ENCODE assay signal across 28 mouse cellular contexts in the genomic region with DNA sequence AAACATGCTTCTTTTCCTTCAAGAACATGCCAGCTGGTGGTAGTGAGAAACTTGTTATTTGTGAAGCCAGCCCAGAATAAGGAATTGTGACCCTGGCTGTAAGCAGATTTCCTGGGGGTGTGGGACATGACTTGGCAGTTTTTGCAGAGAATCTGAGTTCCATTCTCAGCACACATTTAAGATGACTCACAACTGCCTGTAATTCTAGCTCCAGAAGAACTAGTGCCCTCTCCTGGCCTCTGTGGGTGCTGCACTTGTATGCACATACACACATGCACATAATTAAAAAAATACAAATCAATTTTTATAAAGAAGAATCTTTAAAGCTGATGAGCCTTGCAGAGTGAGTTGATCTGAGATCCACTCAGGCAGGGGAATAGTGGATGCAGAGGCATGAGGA. TPM values are rescaled to one million over a fixed set of nuclear protein-coding genes. Genes with fewer than 3 reads are reported as not detected.
DNase-seq lines count a peak whose midpoint lies in the region; ATAC-seq and TF ChIP-seq lines count a peak whose summit lies in the region.
"Had no signal": no experiment of that assay in that cellular context is flagged by ENCODE, and none has a peak within 500 bp of the region (broad histone marks: within the 10 kb centered on the region; RNA-seq: fewer than 3 reads in every experiment).

No protein-coding gene starts in this region.

- H3K4me2 ChIP-seq in liver, embryonic 14.5 days (ENCODE audit: low read depth), result no peak overlapping the region
- H3K4me2 ChIP-seq in liver, embryonic 12.5 days, result no peak overlapping the region
- H3K4me2 ChIP-seq in forebrain, embryonic 12.5 days, result no peak overlapping the region
- H3K4me2 ChIP-seq: embryonic facial prominence, embryonic 13.5 days; hindbrain, embryonic 15.5 days; liver, embryonic 15.5 days; neural tube, embryonic 15.5 days had no signal

- peak; percentile 37 for TF ChIP-seq CTCF in heart, adult 2 months (IDR thresholded peaks at IDR 0.05)
- TF ChIP-seq CTCF in liver, embryonic 14.5 days (IDR thresholded peaks at IDR 0.05; ENCODE audit: low read depth), result peak; percentile 45; the same call in 1 of the 2 replicates

- no peak for TF ChIP-seq POLR2A in heart, adult 2 months (IDR thresholded peaks at IDR 0.05; ENCODE audit: insufficient read depth, low read depth, low read length)

- no peak overlapping the region for H3K9ac ChIP-seq in heart, adult 2 months (ENCODE audit: low read depth, low read length)
- no peak overlapping the region for H3K9ac ChIP-seq in liver, embryonic 14.5 days (replicated peaks)
- H3K9ac ChIP-seq in liver, embryonic 12.5 days, result no peak overlapping the region
- H3K9ac ChIP-seq in forebrain, embryonic 12.5 days, result no peak overlapping the region
- H3K9ac ChIP-seq: embryonic facial prominence, embryonic 13.5 days; hindbrain, embryonic 15.5 days; liver, embryonic 15.5 days; neural tube, embryonic 15.5 days had no signal

- peaks cover 5% of the 10 kb centered on the region; the same call in 1 of the 2 replicates for H3K9me3 ChIP-seq in liver, embryonic 14.5 days (ENCODE audit: control insufficient read depth, low read length)
- H3K9me3 ChIP-seq in liver, embryonic 12.5 days (replicated peaks), result peaks cover 5% of the 10 kb centered on the region
- H3K9me3 ChIP-seq in forebrain, embryonic 12.5 days, result peaks cover 3% of the 10 kb centered on the region
- H3K9me3 ChIP-seq: embryonic facial prominence, embryonic 13.5 days; hindbrain, embryonic 15.5 days; neural tube, embryonic 15.5 days had no signal

- no peaks in the 10 kb centered on the region for H3K4me1 ChIP-seq in heart, adult 2 months (ENCODE audit: control insufficient read depth, insufficient read depth, low read length)
- peaks cover 0 to 5% of the 10 kb centered on the region in 2 experiments; a peak in 1 of 4 replicates for H3K4me1 ChIP-seq in liver, embryonic 14.5 days (replicated peaks; ENCODE audit: control insufficient read depth in 2 of 2, insufficient read depth in 2 of 2, low read length in 1 of 2)
- peaks cover 19% of the 10 kb centered on the region for H3K4me1 ChIP-seq in liver, embryonic 12.5 days
- H3K4me1 ChIP-seq in forebrain, embryonic 12.5 days, result no peaks in the 10 kb centered on the region
- H3K4me1 ChIP-seq: embryonic facial prominence, embryonic 13.5 days; hindbrain, embryonic 15.5 days; neural tube, embryonic 15.5 days had no signal

- H3K27ac ChIP-seq in heart, adult 2 months, result no peak overlapping the region
- H3K27ac ChIP-seq in liver, embryonic 14.5 days, result no peak overlapping the region
- no peak overlapping the region for H3K27ac ChIP-seq in liver, embryonic 12.5 days
- no peak overlapping the region for H3K27ac ChIP-seq in forebrain, embryonic 12.5 days
- H3K27ac ChIP-seq: embryonic facial prominence, embryonic 13.5 days; hindbrain, embryonic 15.5 days; liver, embryonic 15.5 days; neural tube, embryonic 15.5 days had no signal

- intact Hi-C loops in heart, adult 2 months (cut with DNase I), result no loop called here

- no peak overlapping the region for H3K4me3 ChIP-seq in heart, adult 2 months
- no peak overlapping the region for H3K4me3 ChIP-seq in liver, embryonic 14.5 days (ENCODE audit: insufficient read depth in 1 of 2, low read depth in 2 of 2, low read length in 2 of 2)
- H3K4me3 ChIP-seq in liver, embryonic 12.5 days, result no peak overlapping the region
- no peak overlapping the region for H3K4me3 ChIP-seq in forebrain, embryonic 12.5 days (replicated peaks)
- H3K4me3 ChIP-seq: embryonic facial prominence, embryonic 13.5 days; hindbrain, embryonic 15.5 days; liver, embryonic 15.5 days; myocyte; neural tube, embryonic 15.5 days had no signal

- H3K79me2 ChIP-seq in heart, adult 2 months (replicated peaks; ENCODE audit: control insufficient read depth, insufficient read depth, low read length), result no peaks in the 10 kb centered on the region

- no peaks in the 10 kb centered on the region for H3K27me3 ChIP-seq in heart, adult 2 months (ENCODE audit: control insufficient read depth, insufficient read depth, low read length)
- no peaks in the 10 kb centered on the region for H3K27me3 ChIP-seq in liver, embryonic 14.5 days (ENCODE audit: control insufficient read depth, insufficient read depth, low read length)
- no peaks in the 10 kb centered on the region for H3K27me3 ChIP-seq in liver, embryonic 12.5 days (replicated peaks)
- no peaks in the 10 kb centered on the region for H3K27me3 ChIP-seq in forebrain, embryonic 12.5 days
- H3K27me3 ChIP-seq: embryonic facial prominence, embryonic 13.5 days; hindbrain, embryonic 15.5 days; liver, embryonic 15.5 days; neural tube, embryonic 15.5 days had no signal

- ATAC-seq in liver, embryonic 14.5 days (ENCODE audit: insufficient read depth), result no peak
- ATAC-seq in liver, embryonic 12.5 days, result no peak
- ATAC-seq in forebrain, embryonic 12.5 days (ENCODE audit: low FRiP score), result no peak
- ATAC-seq: forebrain, embryonic 16.5 days; lung, postnatal 0 days had no signal

- DNase-seq in heart, adult 2 months, result no peak
- DNase-seq in heart, adult 18-20 months, result no peak
- no peak for DNase-seq in liver, embryonic 14.5 days (ENCODE audit: low read depth in 3 of 3, low spot score in 3 of 3)
- DNase-seq in NIH3T3 (ENCODE audit: low read depth), result peak; percentile 25
- DNase-seq in naive thymus-derived CD4-positive, alpha-beta T cell, adult 2 months (ENCODE audit: low read depth), result peak; percentile 38
- DNase-seq in gastrocnemius, postnatal 4 days (ENCODE audit: low spot score in 2 of 2), result no peak
- DNase-seq: cerebellum, adult 9-10 months; heart, adult 11 months; heart, postnatal 36 days; kidney, adult 2 months; kidney, postnatal 14 days; midbrain, embryonic 14.5 days had no signal

- no peaks in the 10 kb centered on the region for H3K36me3 ChIP-seq in heart, adult 2 months (ENCODE audit: control insufficient read depth, insufficient read depth, low read length)
- peaks cover 4% of the 10 kb centered on the region; the same call in 1 of the 2 replicates for H3K36me3 ChIP-seq in liver, embryonic 14.5 days (replicated peaks; ENCODE audit: control insufficient read depth, insufficient read depth, low read depth)
- peaks cover 45% of the 10 kb centered on the region for H3K36me3 ChIP-seq in liver, embryonic 12.5 days
- peaks cover 48% of the 10 kb centered on the region for H3K36me3 ChIP-seq in forebrain, embryonic 12.5 days (replicated peaks)

- TF ChIP-seq EP300 in heart, adult 2 months (IDR thresholded peaks at IDR 0.05; ENCODE audit: insufficient read depth, low read depth, low read length), result no peak
- TF ChIP-seq EP300 in liver, embryonic 14.5 days (IDR thresholded peaks at IDR 0.05; ENCODE audit: low read depth), result no peak

RNA-seq across cellular contexts. Expression of a gene that starts 10.9 kb away (rescaled TPM):
- total RNA-seq in heart, adult 2 months (2021), result not detected
- 0.57 TPM in 1 of 2 replicates, not detected in the other for polyA plus RNA-seq in heart, adult 2 months (2012; rRNA removed)
- total RNA-seq in heart, adult 18-20 months (2021), result under 1 TPM in 1 of 2 experiments, not detected in 1; 0.60 TPM
- 0.35 TPM in 1 of 2 replicates, not detected in the other for polyA plus RNA-seq in liver, embryonic 14.5 days (2012; rRNA removed)
- polyA plus RNA-seq in liver, embryonic 14.5 days (2014; fragmentation: Nextera tagmentation; extraction: Ambion mirVana), result 0.32 TPM in 1 of 2 replicates, not detected in the other
- polyA plus RNA-seq in liver, embryonic 12.5 days (2016; fragmentation: Nextera tagmentation; extraction: Ambion mirVana), result 0.45 TPM in 1 of 2 replicates, not detected in the other
- not detected in 2 replicates for polyA plus RNA-seq in forebrain, embryonic 12.5 days (2016; fragmentation: Nextera tagmentation; extraction: Ambion mirVana)
- under 1 TPM; 0.60 to 0.83 TPM for total RNA-seq in gastrocnemius, postnatal 4 days (2021)
- total RNA-seq: adrenal gland, adult 18-20 months; G1E; gastrocnemius, adult 8-10 months; heart, postnatal 36 days; layer of hippocampus, adult 8-10 months; left cerebral cortex, adult 18-20 months; megakaryocyte, adult 5-6 weeks had no signal
- polyA plus RNA-seq: embryonic facial prominence, embryonic 13.5 days; forebrain, embryonic 16.5 days; heart, embryonic 14.5 days; liver, embryonic 15.5 days had no signal

RNA-seq across cellular contexts. Expression of a gene that starts 11.0 kb away (rescaled TPM):
- total RNA-seq in heart, adult 2 months (2021), result 1 to 10 TPM; 2.7 to 3.1 TPM
- polyA plus RNA-seq in heart, adult 2 months (2012; rRNA removed), result 4.0 and 4.9 TPM in 2 replicates
- 1 to 10 TPM; 2.6 to 2.8 TPM for total RNA-seq in heart, adult 18-20 months (2021)
- 3.6 and 3.9 TPM in 2 replicates for polyA plus RNA-seq in liver, embryonic 14.5 days (2012; rRNA removed)
- 1.1 and 2.2 TPM in 2 replicates for polyA plus RNA-seq in liver, embryonic 14.5 days (2014; fragmentation: Nextera tagmentation; extraction: Ambion mirVana)
- polyA plus RNA-seq in liver, embryonic 12.5 days (2016; fragmentation: Nextera tagmentation; extraction: Ambion mirVana), result 2.2 TPM in 2 replicates
- 1.2 and 1.4 TPM in 2 replicates for polyA plus RNA-seq in forebrain, embryonic 12.5 days (2016; fragmentation: Nextera tagmentation; extraction: Ambion mirVana)
- 1 to 10 TPM; 2.5 to 2.6 TPM for total RNA-seq in gastrocnemius, postnatal 4 days (2021)

RNA-seq across cellular contexts. Expression of a gene that starts 20.6 kb away (rescaled TPM):
- total RNA-seq in heart, adult 2 months (2021), result 10 to 100 TPM; 20.9 to 21.5 TPM
- 47.2 and 49.9 TPM in 2 replicates for polyA plus RNA-seq in heart, adult 2 months (2012; rRNA removed)
- 10 to 100 TPM; 22.6 to 25.6 TPM for total RNA-seq in heart, adult 18-20 months (2021)
- 18.7 and 27.6 TPM in 2 replicates for polyA plus RNA-seq in liver, embryonic 14.5 days (2012; rRNA removed)
- polyA plus RNA-seq in liver, embryonic 14.5 days (2014; fragmentation: Nextera tagmentation; extraction: Ambion mirVana), result 30.2 and 35.4 TPM in 2 replicates
- 24.5 and 26.1 TPM in 2 replicates for polyA plus RNA-seq in liver, embryonic 12.5 days (2016; fragmentation: Nextera tagmentation; extraction: Ambion mirVana)
- 10.4 and 11.2 TPM in 2 replicates for polyA plus RNA-seq in forebrain, embryonic 12.5 days (2016; fragmentation: Nextera tagmentation; extraction: Ambion mirVana)
- total RNA-seq in gastrocnemius, postnatal 4 days (2021), result 10 to 100 TPM; 15.7 to 20.9 TPM

RNA-seq across cellular contexts. Expression of a gene that starts 27.4 kb away (rescaled TPM):
- 100 to 1,000 TPM; 106 to 124 TPM for total RNA-seq in heart, adult 2 months (2021)
- polyA plus RNA-seq in heart, adult 2 months (2012; rRNA removed), result 64.4 and 89.4 TPM in 2 replicates
- total RNA-seq in heart, adult 18-20 months (2021), result 100 to 1,000 TPM; 114 to 121 TPM
- 48.0 and 84.2 TPM in 2 replicates for polyA plus RNA-seq in liver, embryonic 14.5 days (2012; rRNA removed)
- polyA plus RNA-seq in liver, embryonic 14.5 days (2014; fragmentation: Nextera tagmentation; extraction: Ambion mirVana), result 8.1 and 9.1 TPM in 2 replicates
- polyA plus RNA-seq in liver, embryonic 12.5 days (2016; fragmentation: Nextera tagmentation; extraction: Ambion mirVana), result 17.6 and 18.2 TPM in 2 replicates
- polyA plus RNA-seq in forebrain, embryonic 12.5 days (2016; fragmentation: Nextera tagmentation; extraction: Ambion mirVana), result 20.9 and 21.8 TPM in 2 replicates
- total RNA-seq in gastrocnemius, postnatal 4 days (2021), result 100 to 1,000 TPM; 116 to 126 TPM

RNA-seq across cellular contexts. Expression of a gene that starts 54.4 kb away (rescaled TPM):
- under 1 TPM; 0.39 to 0.70 TPM for total RNA-seq in heart, adult 2 months (2021)
- 1.1 and 1.2 TPM in 2 replicates for polyA plus RNA-seq in heart, adult 2 months (2012; rRNA removed)
- under 1 TPM; 0.57 to 0.77 TPM for total RNA-seq in heart, adult 18-20 months (2021)
- 26.2 and 26.4 TPM in 2 replicates for polyA plus RNA-seq in liver, embryonic 14.5 days (2012; rRNA removed)
- 6.0 and 7.6 TPM in 2 replicates for polyA plus RNA-seq in liver, embryonic 14.5 days (2014; fragmentation: Nextera tagmentation; extraction: Ambion mirVana)
- 27.0 and 27.4 TPM in 2 replicates for polyA plus RNA-seq in liver, embryonic 12.5 days (2016; fragmentation: Nextera tagmentation; extraction: Ambion mirVana)
- 29.8 and 33.3 TPM in 2 replicates for polyA plus RNA-seq in forebrain, embryonic 12.5 days (2016; fragmentation: Nextera tagmentation; extraction: Ambion mirVana)
- 10 to 100 TPM; 16.6 TPM for total RNA-seq in gastrocnemius, postnatal 4 days (2021)

Comparison
In these comparisons a context has a peak if more than half of its experiments do, and no peak if none do; other contexts are left out.
1. DNase-seq: peak in NIH3T3 (single experiment) and naive thymus-derived CD4-positive, alpha-beta T cell, adult 2 months (single experiment); none in heart, adult 2 months (0 of 2), heart, adult 18-20 months (0 of 2), liver, embryonic 14.5 days (0 of 3) and gastrocnemius, postnatal 4 days (0 of 2).